Mouse (Mus musculus): ENCODE measurements at regions not wholly inside any gene's neighbourhood (a gene's known extent, or its start where the extent isn't known, plus 50 kb on each side); places are given as distances from the start of the nearest gene placed in this dataset.

DNA sequence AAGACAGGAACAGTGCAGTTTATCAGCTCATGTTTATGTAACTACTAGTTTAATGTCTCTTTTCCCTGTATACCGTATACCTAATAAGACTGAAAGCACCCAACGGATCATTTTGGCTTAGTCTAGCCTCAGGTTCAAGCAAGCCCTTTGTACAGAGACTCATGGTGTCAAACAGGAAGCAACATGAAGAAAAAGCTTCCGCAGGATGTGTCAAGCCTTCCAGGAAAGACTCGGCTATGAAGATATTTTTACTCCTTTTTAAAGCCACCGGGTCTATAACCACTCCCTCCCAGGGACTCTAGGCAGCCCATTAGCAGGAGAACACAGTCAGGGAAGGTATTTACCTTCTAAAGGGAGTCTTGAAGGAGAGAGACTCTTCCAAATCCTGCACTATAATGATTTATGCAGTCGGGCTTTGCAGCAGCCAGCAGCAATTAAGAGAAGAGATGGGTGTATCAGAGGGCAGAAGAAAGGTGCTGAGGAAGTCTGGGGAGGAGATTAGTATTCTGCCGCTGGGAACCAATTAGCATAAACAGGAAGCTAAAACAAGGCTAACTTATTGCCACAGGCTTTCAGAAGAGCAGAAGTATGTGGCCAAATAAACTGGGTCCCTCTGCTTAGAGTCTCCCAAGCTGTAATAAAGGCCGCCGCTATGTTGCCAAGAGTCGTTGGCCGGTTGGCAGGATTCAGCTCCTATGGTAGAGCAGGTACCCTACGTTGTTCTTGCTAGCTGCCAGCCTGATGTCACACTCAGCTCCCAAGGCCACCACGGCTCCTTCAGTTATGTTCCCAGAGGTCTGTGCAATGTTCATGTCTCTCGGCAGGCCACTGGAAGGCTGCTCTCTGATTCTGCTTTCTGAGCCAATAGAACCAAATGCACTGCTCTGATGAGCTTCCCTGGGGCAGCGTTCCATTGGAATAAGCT lies 98.7 kb downstream of the Tsen15 start:
- no peak for TF ChIP-seq POLR2A (IDR thresholded peaks at IDR 0.05; ENCODE audit: low read depth, low read length)
- no peak for TF ChIP-seq CTCF (conservative IDR thresholded peaks at IDR 0.05; ENCODE audit: insufficient read depth, insufficient read length, low read depth, low read length)

Data from kidney, adult 2 months (tissue).